Mouse (Mus musculus) right cerebral cortex, postnatal 25 days (tissue): ENCODE measurements at regions not wholly inside any gene's neighbourhood (a gene's known extent, or its start where the extent isn't known, plus 50 kb on each side); places are given as distances from the start of the nearest gene placed in this dataset.

Experiments
- DNase-seq: peaks from one replicate; pipeline ENCODE4 v3.0.0; 2022

GRCm38 (mm10) chr9:61621939-61622338 lies 249.8 kb downstream of the Tle3 start:
- DNase-seq, result no peak

- DNase-seq, result peak; percentile 29
These were observed 248.6 kb downstream of the Tle3 start for GRCm38 (mm10) chr9:61620786-61621185.

DNA sequence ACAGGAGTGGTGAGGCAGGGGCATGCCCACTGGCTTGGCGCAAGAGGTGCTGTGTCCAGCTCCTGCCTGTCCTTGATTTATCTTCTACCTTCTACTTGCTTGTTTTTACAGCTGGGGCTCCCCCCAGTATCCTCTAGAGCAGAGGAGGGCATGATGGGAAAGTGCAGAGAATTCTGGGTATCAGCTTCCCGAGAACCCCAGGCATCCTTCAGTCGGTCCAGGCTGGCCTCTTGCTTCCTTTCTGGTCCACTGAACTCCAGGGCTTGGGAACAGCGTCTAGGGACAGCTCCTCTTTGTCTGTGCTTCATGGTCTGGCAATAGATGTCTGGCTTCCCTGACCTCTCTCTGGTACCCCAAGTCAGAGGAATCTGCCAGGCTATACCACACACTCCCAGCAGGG lies 247.9 kb downstream of the Tle3 start:
- no peak for DNase-seq

- DNase-seq, result no peak
These were observed 246.5 kb downstream of the Tle3 start for GRCm38 (mm10) chr9:61618510-61619249.

- no peak for DNase-seq
These were observed 245.8 kb downstream of the Tle3 start for GRCm38 (mm10) chr9:61617979-61618378.

DNA sequence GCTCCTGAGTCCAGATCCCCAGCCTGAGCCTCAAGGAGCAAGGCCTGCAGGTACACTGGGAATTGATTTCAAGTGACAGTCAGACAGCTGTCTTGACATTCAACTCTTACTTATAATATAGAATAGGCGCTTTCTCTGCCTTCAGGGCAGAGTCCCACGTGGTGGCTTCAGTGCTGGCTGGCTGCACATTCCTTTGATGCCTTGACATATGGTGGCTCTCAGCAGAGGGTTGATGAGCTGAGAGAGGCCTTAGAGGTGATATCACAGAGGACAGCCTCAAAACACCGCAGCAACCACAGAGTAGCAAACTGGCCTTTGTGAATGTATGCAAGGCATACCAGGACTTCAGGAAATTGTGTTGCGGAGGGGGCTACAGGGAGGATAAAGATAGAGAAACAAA lies 243.4 kb downstream of the Tle3 start:
- DNase-seq, result no peak

GRCm38 (mm10) chr9:61607576-61607975 lies 235.4 kb downstream of the Tle3 start:
- DNase-seq, result no peak

GRCm38 (mm10) chr9:61602353-61602978 lies 230.3 kb downstream of the Tle3 start:
- DNase-seq, result no peak

DNA sequence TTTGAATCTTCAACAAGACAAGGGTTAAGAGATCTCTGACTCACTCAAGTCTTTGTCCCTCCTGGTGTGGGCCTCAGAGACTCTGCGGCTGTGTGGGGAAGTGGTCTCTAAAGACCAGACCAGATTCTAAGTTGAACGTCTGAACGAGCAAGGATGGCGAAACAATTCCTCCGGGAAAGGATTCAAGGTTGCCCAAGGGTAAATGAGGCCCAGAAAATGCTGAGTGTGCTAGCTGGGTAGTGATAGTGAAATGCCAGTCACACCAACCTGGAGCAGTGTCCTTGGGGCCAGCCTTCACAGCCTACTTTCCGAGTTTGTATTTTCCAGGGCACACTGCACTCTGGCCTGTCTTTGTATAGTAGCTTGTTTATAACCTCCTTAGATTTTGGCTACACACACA lies 229.7 kb downstream of the Tle3 start:
- no peak for DNase-seq

GRCm38 (mm10) chr9:61597287-61597686 lies 225.1 kb downstream of the Tle3 start:
- DNase-seq, result no peak

- no peak for DNase-seq
These were observed 224.4 kb downstream of the Tle3 start for GRCm38 (mm10) chr9:61596410-61597108.

DNA sequence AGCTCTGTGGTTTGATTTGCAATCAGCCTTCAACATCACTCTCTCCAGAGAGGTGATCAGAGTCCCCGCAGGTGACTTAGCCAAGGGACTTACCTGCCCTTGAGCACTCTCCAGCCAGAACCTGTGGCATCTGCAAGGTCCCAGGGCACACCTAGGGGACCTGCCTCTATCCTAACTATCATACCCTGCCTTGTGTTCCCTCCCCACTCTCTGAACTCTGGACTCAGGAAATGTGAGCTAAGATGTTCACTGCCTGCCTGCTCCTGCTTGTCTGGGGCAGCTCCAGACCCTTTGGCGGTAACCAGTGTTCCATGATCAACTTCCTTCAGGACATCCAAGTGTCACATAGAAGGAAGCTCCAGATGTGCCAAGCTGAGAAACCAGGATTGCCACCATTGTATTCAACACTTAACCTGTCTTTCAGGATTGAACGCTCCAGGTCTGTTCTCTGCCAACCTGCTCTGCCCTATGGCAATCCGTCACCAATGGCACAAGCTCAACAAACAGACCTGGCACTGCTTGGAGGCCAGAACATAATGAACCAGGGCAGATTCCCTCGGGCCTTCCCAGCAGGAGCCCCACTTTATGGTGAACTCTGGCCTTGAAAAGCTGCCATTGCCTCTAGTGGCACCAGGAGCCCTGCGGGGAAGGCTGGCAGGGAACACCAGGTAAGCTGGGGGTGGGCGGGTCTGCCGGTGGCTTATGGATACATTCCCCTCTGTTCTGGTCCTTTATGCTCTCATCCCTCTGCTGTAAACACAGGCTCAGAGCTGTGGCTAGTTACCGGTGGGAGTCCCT lies 223.2 kb downstream of the Tle3 start:
- no peak for DNase-seq

- no peak for DNase-seq
These were observed 221.8 kb downstream of the Tle3 start for GRCm38 (mm10) chr9:61593991-61594390.

GRCm38 (mm10) chr9:61589727-61590299 lies 217.6 kb downstream of the Tle3 start:
- DNase-seq, result no peak

DNA sequence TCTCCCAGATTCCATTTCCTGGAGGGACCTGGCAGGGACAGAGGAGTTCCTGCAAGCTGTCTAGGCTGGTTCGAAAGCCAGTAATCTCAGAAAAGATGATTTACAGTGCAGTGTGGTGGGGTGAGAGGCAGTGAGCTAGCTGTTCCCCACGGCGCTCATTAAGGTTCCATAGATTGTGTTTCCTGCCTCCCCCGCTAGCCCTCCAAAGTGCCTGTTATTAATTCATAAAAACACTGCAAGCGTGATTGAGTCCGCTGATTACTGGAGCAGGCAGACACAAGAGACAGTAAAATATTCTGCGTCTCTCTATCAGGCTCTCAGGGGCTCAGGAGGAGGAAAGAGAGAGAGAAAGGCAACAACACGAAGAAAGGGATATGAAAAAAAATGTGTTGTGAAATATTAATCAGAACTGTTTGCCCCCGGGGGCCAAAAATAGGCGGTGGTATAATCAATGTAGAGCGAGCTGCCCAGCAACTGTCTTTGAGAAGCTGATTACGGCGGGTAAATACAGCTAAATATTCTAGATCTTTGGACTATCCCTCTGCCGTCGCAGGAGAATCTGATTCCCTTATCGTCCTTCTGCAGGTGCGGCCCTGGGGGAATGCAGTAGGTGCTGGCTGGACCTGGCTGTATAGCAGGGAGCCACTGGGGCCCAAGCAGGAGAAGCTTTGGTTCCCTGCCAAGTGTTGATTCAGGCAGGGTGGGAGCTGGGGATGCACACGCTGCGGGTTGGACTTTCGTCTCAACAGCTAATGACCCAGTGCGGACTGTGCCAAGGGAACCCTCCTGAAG lies 211.3 kb downstream of the Tle3 start:
- no peak for DNase-seq

- DNase-seq, result no peak
These were observed 208.9 kb downstream of the Tle3 start for GRCm38 (mm10) chr9:61581046-61581445.

DNA sequence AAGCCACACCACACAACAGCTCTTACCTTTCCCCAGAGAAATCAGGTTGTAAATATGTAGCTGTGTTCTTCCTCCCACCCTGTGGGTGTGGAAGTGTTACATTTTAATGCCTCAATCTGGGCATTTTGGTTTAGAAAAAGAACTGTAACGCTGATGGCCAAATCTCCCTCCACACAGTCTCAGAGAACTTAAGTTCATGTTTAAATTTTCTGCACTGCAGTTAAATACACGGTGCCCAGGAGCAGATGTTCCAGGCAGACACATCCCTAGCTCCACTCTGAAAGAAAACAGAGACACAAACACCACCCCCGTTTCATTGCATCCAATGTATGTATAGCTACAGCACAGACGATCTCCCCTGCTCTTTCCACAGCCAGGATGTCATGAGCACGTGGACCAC lies 206.1 kb downstream of the Tle3 start:
- DNase-seq, result peak; percentile 28

DNA sequence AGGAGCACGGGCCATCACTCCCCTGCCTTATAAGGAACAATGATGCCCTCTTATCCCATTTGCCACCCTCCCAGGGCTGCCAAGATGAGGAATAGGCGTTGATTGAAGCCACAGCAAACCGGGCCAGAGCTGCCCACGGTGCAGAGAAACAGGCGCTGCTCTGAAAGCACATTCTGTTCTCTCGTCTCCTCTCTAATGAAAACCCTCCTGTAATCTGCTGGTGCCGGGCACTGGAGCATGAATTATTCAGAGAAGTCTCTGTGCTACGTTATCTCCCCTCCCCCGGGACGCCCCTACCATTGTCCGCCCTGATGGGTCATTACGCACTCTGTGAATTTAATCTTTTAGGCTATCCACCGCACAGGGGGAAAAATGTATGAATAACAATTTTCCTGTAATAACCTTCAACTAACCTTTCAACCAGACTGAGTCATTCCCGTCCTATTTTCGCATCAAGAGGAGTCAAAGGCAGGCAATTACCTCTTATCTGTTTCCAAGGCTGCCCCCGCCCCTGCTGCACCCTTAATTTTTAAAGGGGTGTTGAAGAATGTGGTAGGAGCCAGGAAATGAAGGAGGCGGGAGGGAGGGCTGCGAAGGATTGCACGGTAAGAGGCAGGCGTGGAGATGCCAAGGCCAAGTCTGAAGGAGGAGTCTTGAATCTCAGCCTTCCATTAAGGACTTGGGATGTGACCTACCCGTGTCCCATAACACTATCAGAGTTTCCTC lies 201.6 kb downstream of the Tle3 start:
- DNase-seq, result peak; percentile 51

DNA sequence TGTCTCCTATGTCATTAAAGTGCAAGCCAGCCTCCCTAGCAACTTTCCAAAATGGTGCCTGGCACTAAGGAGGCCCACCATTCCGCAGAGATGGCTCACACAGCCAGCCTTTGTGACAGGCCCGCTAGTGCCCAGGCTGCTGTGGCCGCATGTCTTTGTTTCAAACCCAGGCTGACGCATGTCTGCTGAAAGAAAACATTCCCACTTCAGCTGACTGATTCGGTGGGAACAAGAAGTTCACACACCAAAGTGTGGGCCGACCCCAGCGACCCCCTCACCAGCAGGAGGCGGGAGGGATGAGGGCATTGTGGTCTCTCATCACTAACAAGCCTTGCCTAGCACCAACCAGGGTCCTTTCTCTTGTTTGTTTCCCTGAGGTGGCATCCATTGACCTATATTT lies 190.9 kb downstream of the Tle3 start:
- no peak for DNase-seq

- no peak for DNase-seq
These were observed 189.4 kb downstream of the Tle3 start for GRCm38 (mm10) chr9:61561551-61561950.

DNA sequence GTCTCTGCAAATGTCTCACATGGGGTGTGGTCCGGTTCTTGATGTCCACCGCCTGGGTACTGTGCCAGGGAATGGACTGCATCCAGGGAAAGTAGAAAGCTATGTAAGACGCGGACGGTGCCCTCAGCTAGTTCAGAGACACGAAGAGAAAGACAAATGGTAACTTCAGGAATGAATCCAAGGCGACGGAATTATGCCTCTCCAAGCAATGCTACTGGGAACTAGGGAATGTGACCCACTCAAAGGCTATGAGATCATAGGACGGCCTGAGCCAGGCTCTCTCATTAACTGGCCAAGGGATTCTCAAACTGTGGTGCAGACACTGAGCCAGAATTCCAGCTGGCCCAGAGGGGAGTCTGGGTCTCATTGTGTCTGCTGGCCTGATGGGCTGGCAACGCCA lies 186.5 kb downstream of the Tle3 start:
- no peak for DNase-seq
